Mouse (Mus musculus): ENCODE measurements around the gene Tmed1. TPM values are rescaled to one million over a fixed set of nuclear protein-coding genes. Genes with fewer than 3 reads are reported as not detected.
"Not testable (repeated sequence)": the region's sequence is repeated elsewhere in the genome, so short reads cannot be mapped to it uniquely, and the experiment has no call there.

The Tmed1 gene
- polyA plus RNA-seq, 1 experiment from 2014 or later = 57.0 TPM

DNA sequence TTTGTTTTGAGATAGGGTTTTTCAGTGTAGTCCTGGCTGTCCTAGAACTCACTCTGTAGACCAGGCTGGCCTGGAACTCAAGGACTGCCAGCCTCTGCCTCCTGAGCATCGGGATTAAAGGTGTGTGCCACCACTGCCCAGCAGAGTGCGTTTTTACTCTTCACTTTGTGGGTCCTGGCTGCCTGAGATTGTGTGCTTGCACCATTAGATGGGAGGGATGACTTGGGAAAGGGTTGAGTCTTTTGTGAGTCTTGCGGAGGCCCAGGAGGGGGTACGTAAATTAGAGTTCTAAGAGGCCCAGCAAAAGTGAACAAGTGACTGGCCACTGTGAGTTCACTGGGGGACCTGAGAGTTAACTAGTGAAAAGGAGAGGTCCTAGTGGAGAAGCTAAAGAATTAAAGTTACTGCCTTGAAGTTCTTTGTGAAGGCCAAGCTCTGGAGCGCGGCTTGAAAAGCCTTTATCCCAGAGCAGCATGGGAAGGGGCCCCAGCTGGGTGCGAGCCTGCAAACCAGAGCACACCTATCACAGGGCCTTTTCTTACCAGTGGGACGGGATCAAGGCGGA lies 35.4 kb upstream of the Tmed1 start:
- Histone ChIP-seq H3K4me1 (replicated peaks) (peaks cover 37% of the 10 kb centered on the region), H3K36me3 (no peaks in the 10 kb centered on the region), H3K4me3 (peak overlapping the region; percentile 75), H3K27ac (peak overlapping the region; percentile 99), H3K9me3 (no peaks in the 10 kb centered on the region), H3K9ac (peak overlapping the region; percentile 96), H3K4me2 (peak overlapping the region; percentile 65), H3K27me3 (no peaks in the 10 kb centered on the region)
- peak; percentile 60 for ATAC-seq (ENCODE audit: low FRiP score)
- WGBS = 4% methylated on average over 9 of the region's 9 CpGs

- H3K27ac ChIP-seq; H3K4me3 ChIP-seq; ATAC-seq (ENCODE audit: low FRiP score); H3K9me3 ChIP-seq; H3K9ac ChIP-seq; H3K36me3 ChIP-seq; H3K27me3 ChIP-seq; H3K4me2 ChIP-seq: not testable (repeated sequence)
- 89% methylated on average over 2 of the region's 2 CpGs for WGBS
- peaks cover 14% of the 10 kb centered on the region for H3K4me1 ChIP-seq (replicated peaks)
Measured at GRCm38 (mm10) chr9:21542001-21542400, 31.9 kb upstream of the Tmed1 start.

- Histone ChIP-seq H3K27me3 (no peaks in the 10 kb centered on the region), H3K9me3 (no peaks in the 10 kb centered on the region), H3K9ac (0 out of 2 replicates have a peak overlapping the region, but pooled peaks have one; percentile 24), H3K4me1 (replicated peaks) (peaks cover 10% of the 10 kb centered on the region), H3K4me2 (no peak overlapping the region), H3K27ac (no peak overlapping the region), H3K36me3 (no peaks in the 10 kb centered on the region), H3K4me3 (no peak overlapping the region)
- WGBS = 80% methylated on average over 7 of the region's 7 CpGs
- no peak for ATAC-seq (ENCODE audit: low FRiP score)
Measured at GRCm38 (mm10) chr9:21539981-21540753, 30.1 kb upstream of the Tmed1 start.

- Histone ChIP-seq H3K9ac (no peak overlapping the region), H3K9me3 (no peaks in the 10 kb centered on the region), H3K4me1 (replicated peaks) (0 out of 2 replicates have a peak, but pooled peaks cover 3% of the 10 kb centered on the region), H3K36me3 (no peaks in the 10 kb centered on the region), H3K4me3 (no peak overlapping the region), H3K27me3 (no peaks in the 10 kb centered on the region), H3K27ac (no peak overlapping the region), H3K4me2 (no peak overlapping the region)
- WGBS = 72% methylated on average over 4 of the region's 4 CpGs
- no peak for ATAC-seq (ENCODE audit: low FRiP score)
Measured at GRCm38 (mm10) chr9:21537009-21537408, 27.0 kb upstream of the Tmed1 start.

GRCm38 (mm10) chr9:21536501-21536900 lies 26.4 kb upstream of the Tmed1 start:
- no peak overlapping the region for H3K4me2 ChIP-seq
- no peak overlapping the region for H3K27ac ChIP-seq
- no peak for ATAC-seq (ENCODE audit: low FRiP score)
- H3K4me3 ChIP-seq = no peak overlapping the region
- H3K27me3 ChIP-seq = no peaks in the 10 kb centered on the region
- no peak overlapping the region for H3K9ac ChIP-seq
- H3K36me3 ChIP-seq = no peaks in the 10 kb centered on the region
- 97% methylated on average over 14 of the region's 14 CpGs for WGBS
- H3K9me3 ChIP-seq = no peaks in the 10 kb centered on the region
- 0 out of 2 replicates have a peak, but pooled peaks cover 3% of the 10 kb centered on the region for H3K4me1 ChIP-seq (replicated peaks)

DNA sequence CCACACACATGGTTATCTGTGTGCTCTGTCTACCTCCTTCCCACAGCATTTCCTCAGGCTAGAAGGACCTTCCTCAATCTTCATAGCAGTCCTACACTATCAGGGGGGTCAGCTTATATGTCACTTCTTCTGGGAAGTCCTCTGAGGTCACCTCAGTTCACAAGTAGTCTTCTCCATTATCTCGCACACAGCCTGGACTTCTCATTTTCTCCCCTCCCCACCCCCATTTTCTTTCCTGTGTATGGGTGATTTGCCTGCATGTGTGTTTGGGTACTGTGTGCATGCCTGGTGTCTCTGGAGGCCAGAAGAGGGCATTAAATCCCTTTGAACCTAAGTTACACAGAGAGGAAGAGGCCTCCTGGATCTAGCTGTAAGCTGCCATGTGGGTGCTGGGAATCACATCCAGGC lies 17.9 kb upstream of the Tmed1 start:
- no peak overlapping the region for H3K27ac ChIP-seq
- 0 out of 2 replicates have a peak, but pooled peaks cover 5% of the 10 kb centered on the region for H3K4me1 ChIP-seq (replicated peaks)
- H3K4me3 ChIP-seq = no peak overlapping the region
- no peaks in the 10 kb centered on the region for H3K36me3 ChIP-seq
- H3K27me3 ChIP-seq = no peaks in the 10 kb centered on the region
- H3K4me2 ChIP-seq = no peak overlapping the region
- no peaks in the 10 kb centered on the region for H3K9me3 ChIP-seq
- no peak overlapping the region for H3K9ac ChIP-seq
- 78% methylated on average over 1 of the region's 1 CpGs for WGBS
- no peak for ATAC-seq (ENCODE audit: low FRiP score)

GRCm38 (mm10) chr9:21527100-21527801 lies 17.2 kb upstream of the Tmed1 start:
- ATAC-seq (ENCODE audit: low FRiP score) = no peak
- no peaks in the 10 kb centered on the region for H3K27me3 ChIP-seq
- H3K4me3 ChIP-seq = no peak overlapping the region
- no peak overlapping the region for H3K27ac ChIP-seq
- no peak overlapping the region for H3K9ac ChIP-seq
- WGBS = 98% methylated on average over 2 of the region's 2 CpGs
- no peaks in the 10 kb centered on the region for H3K36me3 ChIP-seq
- H3K4me2 ChIP-seq = no peak overlapping the region
- 0 out of 2 replicates have a peak, but pooled peaks cover 5% of the 10 kb centered on the region for H3K4me1 ChIP-seq (replicated peaks)
- H3K9me3 ChIP-seq = no peaks in the 10 kb centered on the region

GRCm38 (mm10) chr9:21526634-21526944 lies 16.5 kb upstream of the Tmed1 start:
- 94% methylated on average over 3 of the region's 3 CpGs for WGBS
- Histone ChIP-seq H3K27me3 (no peaks in the 10 kb centered on the region), H3K36me3 (no peaks in the 10 kb centered on the region), H3K4me2 (no peak overlapping the region), H3K4me3 (no peak overlapping the region), H3K4me1 (replicated peaks) (0 out of 2 replicates have a peak, but pooled peaks cover 5% of the 10 kb centered on the region), H3K9ac (no peak overlapping the region), H3K27ac (no peak overlapping the region), H3K9me3 (no peaks in the 10 kb centered on the region)
- no peak for ATAC-seq (ENCODE audit: low FRiP score)

DNA sequence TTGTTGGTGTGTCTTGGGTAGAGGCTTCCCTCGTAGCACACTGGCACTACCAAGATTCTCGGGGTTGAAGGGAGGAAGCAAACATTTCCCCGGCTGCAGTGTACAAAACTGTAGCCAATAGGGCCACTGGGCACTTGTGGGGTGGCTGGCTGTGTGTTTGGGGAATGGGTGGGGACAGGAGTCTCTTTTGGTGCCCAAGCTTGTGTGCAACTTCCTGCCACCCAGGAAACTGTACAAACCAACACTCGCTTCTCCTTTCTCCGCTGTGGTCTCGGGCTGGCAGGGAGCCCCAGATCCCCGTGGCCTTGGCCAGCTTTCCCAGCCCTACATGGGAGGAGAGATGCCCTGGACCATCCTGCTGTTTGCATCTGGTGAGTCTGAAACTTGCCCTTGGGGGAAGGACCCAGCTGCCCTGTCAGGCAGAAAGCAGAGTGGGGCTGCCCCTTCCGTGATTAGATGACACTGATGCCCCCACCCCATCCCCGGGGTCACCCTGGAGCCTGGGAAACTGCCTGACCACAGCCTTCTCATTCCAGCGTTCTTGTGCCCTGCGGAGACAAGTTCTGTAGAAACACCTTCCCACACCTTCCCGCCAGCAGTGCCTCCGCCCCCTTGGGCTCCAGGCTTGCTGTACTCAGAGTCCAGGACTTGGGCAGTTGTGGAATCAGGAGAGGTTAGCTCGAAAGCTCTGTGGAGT lies 16.0 kb upstream of the Tmed1 start, which contains the start of gene AB124611:
AB124611 (plus strand) TSS at position 240 of the 697 bp plus-strand sequence.
- Histone ChIP-seq H3K9ac (no peak within 1 kb of the TSS), H3K4me3 (no peak within 1 kb of the TSS), H3K4me1 (replicated peaks) (0 out of 2 replicates have a peak, but pooled peaks cover 5% of the 10 kb centered on the region), H3K27ac (no peak within 1 kb of the TSS), H3K9me3 (no peaks in the 10 kb centered on the region), H3K36me3 (no peaks in the 10 kb centered on the region), H3K4me2 (no peak within 1 kb of the TSS), H3K27me3 (no peaks in the 10 kb centered on the region)
- 68% methylated on average over 14 of the region's 14 CpGs for WGBS
- no peak for ATAC-seq (ENCODE audit: low FRiP score)

- WGBS = 83% methylated on average over 7 of the region's 7 CpGs
- Histone ChIP-seq H3K9me3 (no peaks in the 10 kb centered on the region), H3K4me1 (replicated peaks) (0 out of 2 replicates have a peak, but pooled peaks cover 5% of the 10 kb centered on the region), H3K9ac (no peak overlapping the region), H3K4me2 (no peak overlapping the region), H3K36me3 (no peaks in the 10 kb centered on the region), H3K4me3 (no peak overlapping the region), H3K27me3 (no peaks in the 10 kb centered on the region), H3K27ac (no peak overlapping the region)
- ATAC-seq (ENCODE audit: low FRiP score) = no peak
Measured at GRCm38 (mm10) chr9:21525142-21525936, 15.3 kb upstream of the Tmed1 start.

DNA sequence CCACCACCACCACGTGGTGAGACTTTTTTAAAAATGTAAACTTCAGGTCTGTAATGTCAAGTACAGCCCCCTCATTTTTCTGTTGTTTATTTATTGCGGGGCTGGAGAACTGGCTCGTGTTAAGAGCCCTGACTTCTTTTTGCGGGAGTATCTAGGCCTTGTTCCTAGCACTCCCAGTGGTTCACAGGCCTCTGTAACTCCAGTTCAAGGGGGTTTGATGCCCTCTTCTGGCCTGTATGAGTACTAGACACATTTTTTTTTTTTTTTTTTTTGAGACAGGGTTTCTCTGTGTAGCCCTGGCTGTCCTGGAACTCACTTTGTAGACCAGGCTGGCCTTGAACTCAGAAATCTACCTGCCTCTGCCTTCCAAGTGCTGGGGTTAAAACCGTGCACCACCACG lies 8.6 kb upstream of the Tmed1 start:
- H3K4me3 ChIP-seq; H3K9ac ChIP-seq; H3K4me1 ChIP-seq (replicated peaks); H3K27ac ChIP-seq; H3K4me2 ChIP-seq; H3K36me3 ChIP-seq; ATAC-seq (ENCODE audit: low FRiP score); H3K27me3 ChIP-seq; H3K9me3 ChIP-seq: not testable (repeated sequence)
- 89% methylated on average over 6 of the region's 6 CpGs for WGBS

Measured in hindbrain, embryonic 13.5 days (tissue).